Mouse (Mus musculus) heart, adult 2 months (tissue): Measurements from ENCODE around the gene Aldh3b2.

Experiments
- CTCF ChIP-seq: fragments of 200-600 bp; IDR thresholded peaks from 2 replicates; pipeline ENCODE4 v1.8.1; 2022; ENCODE audit warnings: antibody characterized with exemption, mild to moderate bottlenecking, moderate library complexity
- EP300 ChIP-seq: fragments of 200-500 bp; IDR thresholded peaks from 2 replicates; pipeline ENCODE4 v1.6.1; 2011; ENCODE audit warnings: low read depth, low read length, control low read depth; ENCODE audit not compliant: insufficient read depth
- POLR2A ChIP-seq: fragments of 200-500 bp; IDR thresholded peaks from 2 replicates; pipeline ENCODE4 v1.6.1; 2011; ENCODE audit warnings: mild to moderate bottlenecking, low read depth, low read length, control low read depth; ENCODE audit not compliant: insufficient read depth

GRCm38 (mm10) chr19:4015635-4016034 lies 43.5 kb downstream of the Aldh3b2 start:
- TF ChIP-seq EP300 (no peak), CTCF (no peak), POLR2A (no peak)
